Mouse (Mus musculus): ENCODE measurements around the gene Kdm5c.

GRCm38 (mm10) chrX:152203247-152203646, 29.6 kb upstream of the Kdm5c start:
- TF ChIP-seq CTCF (IDR thresholded peaks at IDR 0.05; ENCODE audit: low read depth) (no peak), EP300 (IDR thresholded peaks at IDR 0.05; ENCODE audit: low read depth) (no peak)
